Mouse (Mus musculus): ENCODE measurements around the gene Uhrf1. TPM values are rescaled to one million over a fixed set of nuclear protein-coding genes. Genes with fewer than 3 reads are reported as not detected.

The Uhrf1 gene
- polyA plus RNA-seq, 1 experiment from 2014 or later, result 48.1 TPM

DNA sequence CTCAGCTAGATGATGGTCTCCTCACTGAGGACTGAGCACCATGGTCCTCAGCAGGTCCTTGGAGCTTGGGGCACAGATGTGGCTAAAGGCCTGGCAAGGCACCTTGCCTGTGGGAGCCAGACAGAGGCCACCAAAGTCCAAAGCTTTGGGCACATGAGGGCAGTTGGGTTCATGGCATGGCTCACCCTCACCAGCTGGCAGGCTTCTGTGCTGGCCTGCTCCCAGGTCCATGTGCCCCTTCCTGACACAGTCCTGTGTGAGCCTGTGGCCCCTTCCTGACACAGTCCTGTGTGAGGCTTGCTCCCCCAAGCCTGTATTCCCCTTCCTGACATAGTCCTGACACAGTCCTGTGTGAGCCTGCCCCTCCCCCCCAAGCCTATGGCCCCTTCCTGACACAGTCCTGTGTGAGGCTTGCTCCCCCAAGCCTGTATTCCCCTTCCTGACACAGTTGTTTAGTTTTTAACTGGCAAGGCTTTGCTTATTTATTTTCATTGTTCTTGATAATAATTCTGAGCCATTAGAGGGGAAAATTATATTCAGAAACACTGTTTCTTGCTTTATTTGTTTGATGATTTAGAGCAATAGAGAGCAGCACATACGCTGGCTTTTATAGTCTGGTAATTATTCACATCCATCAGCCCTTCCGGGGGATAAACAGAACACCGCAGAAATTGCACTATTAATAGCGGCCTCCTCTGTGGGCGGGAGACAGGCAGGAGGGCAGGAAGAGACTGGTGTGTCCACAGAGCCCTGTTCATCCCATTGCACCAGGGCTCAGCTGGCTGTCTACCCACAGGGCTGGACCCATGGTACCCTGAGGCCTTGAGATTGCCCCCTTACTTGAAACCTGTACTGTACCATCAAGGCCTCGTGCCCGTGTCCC, 62.9 kb downstream of the Uhrf1 start:
- H3K27ac ChIP-seq (ENCODE audit: low read length), result peak overlapping the region; percentile 36; the same call in 1 of the 2 replicates
- H3K9ac ChIP-seq (replicated peaks; ENCODE audit: low read depth, low read length), result no peak overlapping the region
- H3K9me3 ChIP-seq (ENCODE audit: control insufficient read depth, low read length), result no peaks in the 10 kb centered on the region
- no peak overlapping the region for H3K4me3 ChIP-seq (replicated peaks; ENCODE audit: low read length)
- H3K27me3 ChIP-seq (replicated peaks; ENCODE audit: control insufficient read depth, insufficient read depth, low read length), result no peaks in the 10 kb centered on the region
- WGBS, result 54% methylated on average over 7 of the region's 7 CpGs
- ATAC-seq, result peak; percentile 24; the same call in 1 of the 2 replicates
- 0 out of 2 replicates have a peak, but pooled peaks cover 6% of the 10 kb centered on the region for H3K36me3 ChIP-seq (ENCODE audit: control insufficient read depth, insufficient read depth)
- peaks cover 25% of the 10 kb centered on the region for H3K4me1 ChIP-seq (replicated peaks; ENCODE audit: control insufficient read depth, insufficient read depth, low read length)
- no peak overlapping the region for H3K4me2 ChIP-seq (ENCODE audit: low read length)

DNA sequence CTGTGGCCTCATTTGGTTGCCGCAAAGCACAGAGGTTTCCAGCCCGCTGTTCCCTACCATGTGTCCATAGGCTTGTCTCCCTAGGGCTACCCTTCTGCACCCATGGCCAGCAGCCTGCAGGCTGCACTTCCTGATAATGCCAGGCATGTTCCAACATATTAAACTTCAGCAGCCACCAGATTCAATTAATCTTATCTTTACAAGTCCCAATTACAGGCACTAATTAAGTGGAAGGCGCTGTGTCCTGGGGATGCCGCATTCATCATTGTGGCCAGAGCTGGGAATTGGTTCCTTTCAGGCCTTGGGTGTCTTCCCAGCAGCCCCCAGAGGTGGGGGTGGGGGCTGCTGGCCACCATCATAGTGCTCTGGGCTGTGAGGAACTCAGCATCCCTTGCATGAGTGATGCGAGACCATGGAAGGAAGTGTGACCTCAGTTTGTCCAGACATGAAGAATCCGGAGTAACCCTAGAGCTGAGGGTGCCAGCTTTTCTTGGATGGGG, 65.2 kb downstream of the Uhrf1 start:
- no peak overlapping the region for H3K9ac ChIP-seq (replicated peaks; ENCODE audit: low read depth, low read length)
- no peak overlapping the region for H3K4me3 ChIP-seq (replicated peaks; ENCODE audit: low read length)
- H3K4me1 ChIP-seq (replicated peaks; ENCODE audit: control insufficient read depth, insufficient read depth, low read length), result peaks cover 34% of the 10 kb centered on the region
- ATAC-seq, result peak; percentile 5; the same call in 1 of the 2 replicates
- no peaks in the 10 kb centered on the region for H3K27me3 ChIP-seq (replicated peaks; ENCODE audit: control insufficient read depth, insufficient read depth, low read length)
- H3K36me3 ChIP-seq (ENCODE audit: control insufficient read depth, insufficient read depth), result peaks cover 10% of the 10 kb centered on the region; the same call in 1 of the 2 replicates
- H3K27ac ChIP-seq (ENCODE audit: low read length), result no peak overlapping the region
- H3K9me3 ChIP-seq (ENCODE audit: control insufficient read depth, low read length), result no peaks in the 10 kb centered on the region
- WGBS, result 64% methylated on average over 6 of the region's 6 CpGs
- H3K4me2 ChIP-seq (ENCODE audit: low read length), result no peak overlapping the region

- Histone ChIP-seq H3K4me2 (ENCODE audit: low read length) (no peak overlapping the region), H3K36me3 (ENCODE audit: control insufficient read depth, insufficient read depth) (peaks cover 8% of the 10 kb centered on the region; the same call in 1 of the 2 replicates), H3K9ac (replicated peaks; ENCODE audit: low read depth, low read length) (no peak overlapping the region), H3K9me3 (ENCODE audit: control insufficient read depth, low read length) (no peaks in the 10 kb centered on the region), H3K4me3 (replicated peaks; ENCODE audit: low read length) (no peak overlapping the region), H3K27me3 (replicated peaks; ENCODE audit: control insufficient read depth, insufficient read depth, low read length) (no peaks in the 10 kb centered on the region), H3K4me1 (replicated peaks; ENCODE audit: control insufficient read depth, insufficient read depth, low read length) (peaks cover 47% of the 10 kb centered on the region), H3K27ac (ENCODE audit: low read length) (no peak overlapping the region)
- 93% methylated on average over 3 of the region's 3 CpGs for WGBS
- no peak for ATAC-seq
These were observed 67.0 kb downstream of the Uhrf1 start for GRCm38 (mm10) chr17:56370090-56370489.

- H3K4me3 ChIP-seq (replicated peaks; ENCODE audit: low read length), result no peak overlapping the region
- peaks cover 38% of the 10 kb centered on the region for H3K4me1 ChIP-seq (replicated peaks; ENCODE audit: control insufficient read depth, insufficient read depth, low read length)
- no peak overlapping the region for H3K9ac ChIP-seq (replicated peaks; ENCODE audit: low read depth, low read length)
- H3K9me3 ChIP-seq (ENCODE audit: control insufficient read depth, low read length), result no peaks in the 10 kb centered on the region
- no peaks in the 10 kb centered on the region for H3K27me3 ChIP-seq (replicated peaks; ENCODE audit: control insufficient read depth, insufficient read depth, low read length)
- no peak overlapping the region for H3K27ac ChIP-seq (ENCODE audit: low read length)
- 43% methylated on average over 15 of the region's 15 CpGs for WGBS
- H3K4me2 ChIP-seq (ENCODE audit: low read length), result no peak overlapping the region
- ATAC-seq, result peak; percentile 13; the same call in 1 of the 2 replicates
- peaks cover 12% of the 10 kb centered on the region; the same call in 1 of the 2 replicates for H3K36me3 ChIP-seq (ENCODE audit: control insufficient read depth, insufficient read depth)
These were observed 68.0 kb downstream of the Uhrf1 start for GRCm38 (mm10) chr17:56371029-56371660.

DNA sequence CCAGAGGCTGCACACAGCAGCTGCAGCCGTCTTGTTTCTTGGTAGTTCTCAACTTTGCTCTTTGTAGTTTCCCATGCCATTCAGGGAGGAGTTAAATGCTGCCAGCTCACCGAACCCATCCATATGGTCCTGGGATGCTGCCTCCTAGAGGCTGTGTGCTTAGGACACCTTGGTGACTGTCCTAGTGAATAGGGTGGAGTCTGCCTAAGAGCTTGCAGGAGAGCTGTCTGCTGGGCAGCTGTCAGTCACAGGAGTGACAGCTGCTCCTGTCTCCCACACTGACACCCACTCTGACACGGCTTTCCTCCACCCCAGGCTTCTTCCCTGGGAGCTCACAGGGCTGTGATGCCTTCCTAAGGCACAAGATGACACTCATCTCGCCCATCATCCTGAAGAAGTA, 69.0 kb downstream of the Uhrf1 start:
- H3K9me3 ChIP-seq (ENCODE audit: control insufficient read depth, low read length), result no peaks in the 10 kb centered on the region

More for the DNA sequence above, 69.0 kb downstream of the Uhrf1 start:
- ATAC-seq, result no peak
- H3K4me3 ChIP-seq (replicated peaks; ENCODE audit: low read length), result no peak overlapping the region
- H3K9ac ChIP-seq (replicated peaks; ENCODE audit: low read depth, low read length), result no peak overlapping the region
- H3K36me3 ChIP-seq (ENCODE audit: control insufficient read depth, insufficient read depth), result peaks cover 13% of the 10 kb centered on the region; the same call in 1 of the 2 replicates
- WGBS, result 66% methylated on average over 4 of the region's 4 CpGs
- no peaks in the 10 kb centered on the region for H3K27me3 ChIP-seq (replicated peaks; ENCODE audit: control insufficient read depth, insufficient read depth, low read length)
- H3K4me1 ChIP-seq (replicated peaks; ENCODE audit: control insufficient read depth, insufficient read depth, low read length), result peaks cover 38% of the 10 kb centered on the region
- H3K4me2 ChIP-seq (ENCODE audit: low read length), result no peak overlapping the region
- H3K27ac ChIP-seq (ENCODE audit: low read length), result no peak overlapping the region

Other genes starting within 250 kb of the Uhrf1 start
- gene Ubxn6, start 228.3 kb upstream of the Uhrf1 start, polyA plus RNA-seq (2015; fragmentation: Nextera tagmentation; extraction: Ambion mirVana), result 78.8 and 85.8 TPM in 2 replicates
- gene Hdgfl2, start 223.7 kb upstream of the Uhrf1 start, polyA plus RNA-seq (2015; fragmentation: Nextera tagmentation; extraction: Ambion mirVana), result 151 and 158 TPM in 2 replicates
- gene Plin4, start 193.5 kb upstream of the Uhrf1 start, polyA plus RNA-seq (2015; fragmentation: Nextera tagmentation; extraction: Ambion mirVana), result 0.09 and 0.14 TPM in 2 replicates
- 0.67 and 1.4 TPM in 2 replicates for gene Plin5, start 185.7 kb upstream of the Uhrf1 start, polyA plus RNA-seq (2015; fragmentation: Nextera tagmentation; extraction: Ambion mirVana)
- gene Lrg1, start 181.3 kb upstream of the Uhrf1 start, polyA plus RNA-seq (2015; fragmentation: Nextera tagmentation; extraction: Ambion mirVana), result 0.22 TPM in 1 of 2 replicates, not detected in the other
- gene Sema6b, start 163.0 kb upstream of the Uhrf1 start, polyA plus RNA-seq (2015; fragmentation: Nextera tagmentation; extraction: Ambion mirVana), result 10.1 and 10.7 TPM in 2 replicates
- 10.1 and 10.2 TPM in 2 replicates for gene Tnfaip8l1, start 140.8 kb upstream of the Uhrf1 start, polyA plus RNA-seq (2015; fragmentation: Nextera tagmentation; extraction: Ambion mirVana)
- 54.2 and 63.8 TPM in 2 replicates for gene Mydgf, start 119.4 kb upstream of the Uhrf1 start, polyA plus RNA-seq (2015; fragmentation: Nextera tagmentation; extraction: Ambion mirVana)
- gene Dpp9, start 84.4 kb upstream of the Uhrf1 start, polyA plus RNA-seq (2015; fragmentation: Nextera tagmentation; extraction: Ambion mirVana), result 32.1 and 32.3 TPM in 2 replicates
- 23.4 and 24.5 TPM in 2 replicates for gene Fem1a, start 46.5 kb upstream of the Uhrf1 start, polyA plus RNA-seq (2015; fragmentation: Nextera tagmentation; extraction: Ambion mirVana)
- 1.6 and 1.9 TPM in 2 replicates for gene Ticam1, start 26.5 kb upstream of the Uhrf1 start, polyA plus RNA-seq (2015; fragmentation: Nextera tagmentation; extraction: Ambion mirVana)
- 9.3 and 12.6 TPM in 2 replicates for gene Plin3, start 10.4 kb upstream of the Uhrf1 start, polyA plus RNA-seq (2015; fragmentation: Nextera tagmentation; extraction: Ambion mirVana)
- gene Arrdc5, start 3.0 kb upstream of the Uhrf1 start, polyA plus RNA-seq (2015; fragmentation: Nextera tagmentation; extraction: Ambion mirVana), result not detected in 2 replicates
- 81.6 and 85.0 TPM in 2 replicates for gene Kdm4b, start 22.7 kb downstream of the Uhrf1 start, polyA plus RNA-seq (2015; fragmentation: Nextera tagmentation; extraction: Ambion mirVana)
- gene Ptprs, start 173.2 kb downstream of the Uhrf1 start, polyA plus RNA-seq (2015; fragmentation: Nextera tagmentation; extraction: Ambion mirVana), result 359 and 391 TPM in 2 replicates
- 0.21 TPM in 1 of 2 replicates, not detected in the other for gene Znrf4, start 209.1 kb downstream of the Uhrf1 start, polyA plus RNA-seq (2015; fragmentation: Nextera tagmentation; extraction: Ambion mirVana)